Mouse (Mus musculus) olfactory bulb, adult 2 months (tissue): ENCODE measurements at regions not wholly inside any gene's neighbourhood (a gene's known extent, or its start where the extent isn't known, plus 50 kb on each side); places are given as distances from the start of the nearest gene placed in this dataset.

Experiments
- CTCF ChIP-seq: fragments of 200-500 bp; IDR thresholded peaks from 2 replicates; pipeline ENCODE4 v1.5.1; 2012; ENCODE audit warnings: low read depth, mild to moderate bottlenecking, low read length, moderate library complexity; ENCODE audit not compliant: insufficient read depth
- POLR2A ChIP-seq: fragments of 200-500 bp; IDR thresholded peaks from 2 replicates; pipeline ENCODE4 v1.6.1; 2012; ENCODE audit warnings: mild to moderate bottlenecking, low read depth, low read length, moderate library complexity; ENCODE audit not compliant: insufficient read depth

DNA sequence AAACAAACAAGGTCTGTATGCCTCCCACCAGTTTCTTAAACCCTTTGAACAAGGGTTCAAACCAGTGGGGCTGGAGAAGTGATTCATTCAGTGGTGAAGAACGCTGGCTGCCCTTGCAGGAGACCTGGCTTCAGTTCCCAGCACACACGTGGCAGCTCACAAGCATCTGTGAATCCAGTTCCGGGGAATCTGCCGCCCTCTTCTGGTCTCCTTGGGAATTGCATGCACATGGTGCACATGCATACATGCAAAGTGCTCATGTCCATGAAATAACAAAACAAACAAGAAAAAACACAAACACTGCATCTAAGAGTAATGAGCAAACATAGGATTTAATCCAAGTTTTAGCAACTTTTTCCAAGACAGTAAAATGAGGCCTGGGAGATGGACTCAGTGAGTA lies 108.5 kb upstream of the Ubl3 start:
- TF ChIP-seq CTCF (no peak), POLR2A (no peak)
